Mouse (Mus musculus): ENCODE measurements around the gene Cfap65. TPM values are rescaled to one million over a fixed set of nuclear protein-coding genes. Genes with fewer than 3 reads are reported as not detected.

Gene Cfap65
- polyA plus RNA-seq, 1 experiment from 2014 or later: 0.08 TPM

- H3K4me2 ChIP-seq (ENCODE audit: low read length): no peak overlapping the region
- peak; percentile 46; the same call in 1 of the 2 replicates for TF ChIP-seq CTCF (IDR thresholded peaks at IDR 0.05; ENCODE audit: low read depth)
- ATAC-seq (replicated peaks; ENCODE audit: low FRiP score, low read depth) (no peak), DNase-seq (ENCODE audit: low spot score) (no peak)
- H3K4me3 ChIP-seq (replicated peaks; ENCODE audit: low read depth, low read length): no peak overlapping the region
- WGBS: 29% methylated on average over 13 of the region's 13 CpGs
- H3K27ac ChIP-seq: no peak overlapping the region
- no peaks in the 10 kb centered on the region for H3K27me3 ChIP-seq (ENCODE audit: insufficient read depth, low read length)
- no peaks in the 10 kb centered on the region for H3K36me3 ChIP-seq (ENCODE audit: insufficient read depth, low read length)
- no peaks in the 10 kb centered on the region for H3K4me1 ChIP-seq (replicated peaks; ENCODE audit: insufficient read depth, low read length)
- H3K9ac ChIP-seq (ENCODE audit: low read depth, low read length): no peak overlapping the region
- H3K9me3 ChIP-seq (replicated peaks; ENCODE audit: low read length): no peaks in the 10 kb centered on the region
Measured at GRCm38 (mm10) chr1:74915706-74916105, 19.7 kb downstream of the Cfap65 start.

- whole genome bisulfite sequencing: 22% methylated on average over 6 of the region's 6 CpGs
- DNase-seq (ENCODE audit: low spot score): no peak
- no peak for ATAC-seq (replicated peaks; ENCODE audit: low FRiP score, low read depth)
- H3K27me3 ChIP-seq (ENCODE audit: insufficient read depth, low read length): peaks cover 51% of the 10 kb centered on the region
- H3K4me2 ChIP-seq (ENCODE audit: low read length): no peak overlapping the region
- H3K36me3 ChIP-seq (ENCODE audit: insufficient read depth, low read length): no peaks in the 10 kb centered on the region
- H3K9ac ChIP-seq (ENCODE audit: low read depth, low read length): no peak overlapping the region
- H3K9me3 ChIP-seq (replicated peaks; ENCODE audit: low read length): no peaks in the 10 kb centered on the region
- no peak overlapping the region for H3K27ac ChIP-seq
- no peak for TF ChIP-seq CTCF (IDR thresholded peaks at IDR 0.05; ENCODE audit: low read depth)
- H3K4me3 ChIP-seq (replicated peaks; ENCODE audit: low read depth, low read length): no peak overlapping the region
- H3K4me1 ChIP-seq (replicated peaks; ENCODE audit: insufficient read depth, low read length): peaks cover 6% of the 10 kb centered on the region; the same call in 1 of the 2 replicates
Measured at GRCm38 (mm10) chr1:74902191-74902590, 33.2 kb downstream of the Cfap65 start.

GRCm38 (mm10) chr1:74901686-74902085 lies 33.7 kb downstream of the Cfap65 start:
- Histone ChIP-seq H3K9ac (ENCODE audit: low read depth, low read length) (no peak overlapping the region), H3K4me3 (replicated peaks; ENCODE audit: low read depth, low read length) (no peak overlapping the region), H3K4me2 (ENCODE audit: low read length) (no peak overlapping the region), H3K4me1 (replicated peaks; ENCODE audit: insufficient read depth, low read length) (peaks cover 6% of the 10 kb centered on the region; the same call in 1 of the 2 replicates), H3K27me3 (ENCODE audit: insufficient read depth, low read length) (peaks cover 56% of the 10 kb centered on the region), H3K36me3 (ENCODE audit: insufficient read depth, low read length) (no peaks in the 10 kb centered on the region), H3K9me3 (replicated peaks; ENCODE audit: low read length) (no peaks in the 10 kb centered on the region), H3K27ac (no peak overlapping the region)
- DNase-seq (ENCODE audit: low spot score) (no peak), ATAC-seq (replicated peaks; ENCODE audit: low FRiP score, low read depth) (no peak)
- peak; percentile 63 for TF ChIP-seq CTCF (IDR thresholded peaks at IDR 0.05; ENCODE audit: low read depth)
- 3% methylated on average over 3 of the region's 3 CpGs for WGBS

GRCm38 (mm10) chr1:74900341-74901285 lies 34.8 kb downstream of the Cfap65 start:
- H3K27ac ChIP-seq: no peak overlapping the region

GRCm38 (mm10) chr1:74898656-74899431 lies 36.6 kb downstream of the Cfap65 start:
- ATAC-seq (replicated peaks; ENCODE audit: low FRiP score, low read depth): no peak
- no peak for TF ChIP-seq CTCF (IDR thresholded peaks at IDR 0.05; ENCODE audit: low read depth)
- no peak overlapping the region for H3K9ac ChIP-seq (ENCODE audit: low read depth, low read length)
- H3K4me2 ChIP-seq (ENCODE audit: low read length): no peak overlapping the region
- DNase-seq (ENCODE audit: low spot score): no peak
- WGBS: 9% methylated on average over 7 of the region's 10 CpGs
- H3K4me3 ChIP-seq (replicated peaks; ENCODE audit: low read depth, low read length): no peak overlapping the region
- H3K4me1 ChIP-seq (replicated peaks; ENCODE audit: insufficient read depth, low read length): peaks cover 6% of the 10 kb centered on the region; the same call in 1 of the 2 replicates
- H3K27me3 ChIP-seq (ENCODE audit: insufficient read depth, low read length): peaks cover 69% of the 10 kb centered on the region
- H3K27ac ChIP-seq: no peak overlapping the region
- H3K9me3 ChIP-seq (replicated peaks; ENCODE audit: low read length): no peaks in the 10 kb centered on the region
- no peaks in the 10 kb centered on the region for H3K36me3 ChIP-seq (ENCODE audit: insufficient read depth, low read length)

More at GRCm38 (mm10) chr1:74900341-74901285, 34.8 kb downstream of the Cfap65 start:
- Histone ChIP-seq H3K27me3 (ENCODE audit: insufficient read depth, low read length) (peaks cover 62% of the 10 kb centered on the region), H3K4me1 (replicated peaks; ENCODE audit: insufficient read depth, low read length) (peaks cover 6% of the 10 kb centered on the region; the same call in 1 of the 2 replicates), H3K9me3 (replicated peaks; ENCODE audit: low read length) (no peaks in the 10 kb centered on the region), H3K36me3 (ENCODE audit: insufficient read depth, low read length) (no peaks in the 10 kb centered on the region), H3K9ac (ENCODE audit: low read depth, low read length) (no peak overlapping the region), H3K4me2 (ENCODE audit: low read length) (peak overlapping the region; percentile 51), H3K4me3 (replicated peaks; ENCODE audit: low read depth, low read length) (peak overlapping the region; percentile 26)
- ATAC-seq (replicated peaks; ENCODE audit: low FRiP score, low read depth) (no peak; the same call in 1 of the 2 replicates), DNase-seq (ENCODE audit: low spot score) (no peak)
- under 1% methylated on average over 63 of the region's 66 CpGs for WGBS
- TF ChIP-seq CTCF (IDR thresholded peaks at IDR 0.05; ENCODE audit: low read depth): no peak

- H3K9ac ChIP-seq (ENCODE audit: low read depth, low read length): no peak overlapping the region
- no peaks in the 10 kb centered on the region for H3K36me3 ChIP-seq (ENCODE audit: insufficient read depth, low read length)
- H3K4me1 ChIP-seq (replicated peaks; ENCODE audit: insufficient read depth, low read length): peaks cover 6% of the 10 kb centered on the region; the same call in 1 of the 2 replicates
- H3K9me3 ChIP-seq (replicated peaks; ENCODE audit: low read length): no peaks in the 10 kb centered on the region
- H3K4me3 ChIP-seq (replicated peaks; ENCODE audit: low read depth, low read length): no peak overlapping the region
- H3K27ac ChIP-seq: no peak overlapping the region
- no peak for DNase-seq (ENCODE audit: low spot score)
- peaks cover 76% of the 10 kb centered on the region for H3K27me3 ChIP-seq (ENCODE audit: insufficient read depth, low read length)
- WGBS: 1% methylated on average over 7 of the region's 7 CpGs
- TF ChIP-seq CTCF (IDR thresholded peaks at IDR 0.05; ENCODE audit: low read depth): no peak
- no peak overlapping the region for H3K4me2 ChIP-seq (ENCODE audit: low read length)
- ATAC-seq (replicated peaks; ENCODE audit: low FRiP score, low read depth): no peak
Measured at GRCm38 (mm10) chr1:74897976-74898375, 37.4 kb downstream of the Cfap65 start.

Measured in kidney, postnatal 0 days (tissue).